Mouse (Mus musculus): Measurements from ENCODE around the gene Llgl1. TPM values are rescaled to one million over a fixed set of nuclear protein-coding genes. Genes with fewer than 3 reads are reported as not detected.

Llgl1 gene
- polyA plus RNA-seq (2012; rRNA removed): 27.3 and 34.5 TPM in 2 replicates

- under 1% methylated on average over 70 of the region's 73 CpGs for WGBS
- DNase-seq (ENCODE audit: low read depth, low spot score): peak; percentile 71
Observed at GRCm38 (mm10) chr11:60699524-60700075, at the start of gene Llgl1. Gene Llgl1 (plus strand): TSS chr11:60699723.

DNA sequence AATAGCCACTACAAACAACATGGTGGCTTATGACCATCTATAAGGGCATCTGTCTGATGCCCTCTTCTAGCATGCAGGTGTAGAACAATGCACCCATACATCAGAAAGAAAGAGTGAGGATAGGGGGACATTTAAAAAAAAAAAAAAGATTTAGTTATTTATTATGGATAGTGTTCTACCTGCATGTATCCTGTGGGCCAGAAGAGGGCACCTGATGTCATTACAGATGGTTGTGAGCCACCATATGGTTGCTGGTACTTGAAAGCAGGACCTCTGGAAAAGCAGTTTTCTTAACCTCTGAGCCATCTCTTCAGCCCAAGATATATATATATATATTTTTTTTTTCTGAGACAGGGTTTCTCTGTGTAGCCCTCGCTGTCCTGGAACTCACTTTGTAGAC, 3.4 kb upstream of the Llgl1 start:
- no peak for DNase-seq (ENCODE audit: low read depth, low spot score)
- 69% methylated on average over 1 of the region's 1 CpGs for WGBS

- WGBS: 43% methylated on average over 2 of the region's 2 CpGs
- no peak for DNase-seq (ENCODE audit: low read depth, low spot score)
Observed at GRCm38 (mm10) chr11:60697561-60697960, 2.0 kb upstream of the Llgl1 start.

DNA sequence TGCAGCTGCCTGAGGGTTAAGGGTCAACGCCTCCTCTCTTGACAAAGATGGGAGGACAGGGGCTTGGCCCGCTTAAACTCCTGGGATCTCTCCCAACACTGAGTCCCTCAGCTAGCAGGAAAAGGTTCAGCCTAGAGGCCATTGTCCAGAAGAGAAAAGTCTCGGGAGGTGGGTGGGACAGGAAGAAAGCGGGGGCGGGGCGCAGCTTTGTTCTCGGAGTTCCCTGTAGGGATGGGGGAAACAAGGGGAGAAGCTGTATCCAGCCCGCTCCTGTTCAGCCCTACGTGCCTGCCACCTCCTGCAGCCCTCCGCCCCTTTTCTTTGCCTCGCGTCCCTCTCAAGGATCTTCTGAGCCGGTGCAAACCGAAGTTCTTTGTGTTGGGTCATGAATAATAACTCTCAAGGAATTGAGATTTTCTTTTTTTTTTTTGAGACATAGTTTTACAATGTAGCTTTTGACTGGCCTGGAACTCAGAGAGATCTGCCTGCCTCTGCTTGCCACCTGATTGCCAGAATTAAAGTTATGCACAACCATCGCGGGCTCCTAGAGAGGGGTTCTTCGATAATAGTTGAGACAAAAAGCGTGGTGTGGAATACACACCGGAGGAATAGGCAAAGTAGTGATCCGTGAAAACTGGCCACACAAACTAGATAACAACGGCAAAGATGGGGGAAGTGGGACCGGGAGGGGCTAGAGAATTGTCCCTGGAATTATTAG, 558 bp upstream of the Llgl1 start:
- 2% methylated on average over 22 of the region's 22 CpGs for WGBS
- DNase-seq (ENCODE audit: low read depth, low spot score): peak; percentile 28

DNA sequence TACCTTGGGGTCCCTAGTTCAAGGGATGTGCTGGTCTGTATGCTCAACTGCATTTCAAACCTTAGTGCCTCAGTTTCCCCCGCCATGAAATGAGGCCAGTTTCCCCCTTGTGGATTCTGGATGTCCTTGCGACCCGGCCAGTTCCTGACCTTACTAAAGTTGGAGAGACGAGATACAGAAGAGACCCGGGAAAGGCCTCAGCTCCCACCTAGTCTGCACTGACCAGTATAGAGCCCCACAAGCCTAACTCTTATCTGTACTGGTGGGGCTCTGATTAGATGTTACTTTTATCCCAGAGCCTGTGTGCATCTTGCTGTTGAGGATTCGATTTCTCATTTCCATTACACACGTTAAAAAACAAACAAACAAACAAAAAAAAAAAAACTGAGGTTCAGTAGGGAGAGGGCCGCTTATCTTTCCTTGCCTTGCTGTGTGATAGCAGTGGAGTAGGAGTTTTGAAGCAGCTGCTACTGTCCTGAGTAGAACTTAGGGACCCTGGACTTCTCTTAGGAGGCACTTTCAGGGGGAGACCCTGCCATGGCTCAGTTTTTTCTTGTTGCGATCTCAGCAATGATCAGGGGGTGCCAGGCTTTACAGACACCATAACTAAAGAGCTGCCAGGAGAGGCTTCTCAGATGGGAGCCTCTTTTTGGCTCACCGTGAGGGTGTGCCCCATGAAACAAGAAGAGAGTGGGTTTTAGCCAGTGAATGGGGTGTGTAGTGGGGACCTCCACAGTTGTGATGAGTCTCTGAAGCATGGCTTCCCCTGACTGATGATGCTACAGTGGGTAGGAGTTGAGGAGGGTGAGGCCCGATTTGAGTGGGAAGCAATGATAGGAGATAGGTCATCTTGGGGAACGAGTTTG, 1.0 kb downstream of the Llgl1 start:
- WGBS: 31% methylated on average over 12 of the region's 12 CpGs
- DNase-seq (ENCODE audit: low read depth, low spot score): no peak

DNA sequence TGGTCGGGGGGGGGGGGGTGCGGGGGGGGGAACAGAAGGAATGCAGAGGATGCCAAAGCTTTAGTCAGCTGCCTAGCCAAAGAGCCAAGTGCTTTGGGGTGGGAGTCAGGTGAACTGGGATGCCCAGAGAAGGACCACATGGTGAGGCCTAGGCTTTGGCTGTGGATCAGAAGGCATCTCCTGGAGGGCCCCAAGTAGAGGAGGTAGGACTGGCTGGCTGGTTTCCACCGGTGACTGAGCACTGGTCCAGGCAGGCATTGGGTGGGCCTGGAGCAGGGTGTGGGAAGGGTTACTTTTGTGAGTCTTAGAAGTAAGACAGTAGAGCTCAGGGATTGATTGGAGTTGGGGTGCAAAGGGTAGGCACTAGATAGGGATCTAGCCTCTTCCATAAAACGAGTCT, 2.1 kb downstream of the Llgl1 start:
- DNase-seq (ENCODE audit: low read depth, low spot score): no peak
- 66% methylated on average over 4 of the region's 4 CpGs for whole genome bisulfite sequencing

DNA sequence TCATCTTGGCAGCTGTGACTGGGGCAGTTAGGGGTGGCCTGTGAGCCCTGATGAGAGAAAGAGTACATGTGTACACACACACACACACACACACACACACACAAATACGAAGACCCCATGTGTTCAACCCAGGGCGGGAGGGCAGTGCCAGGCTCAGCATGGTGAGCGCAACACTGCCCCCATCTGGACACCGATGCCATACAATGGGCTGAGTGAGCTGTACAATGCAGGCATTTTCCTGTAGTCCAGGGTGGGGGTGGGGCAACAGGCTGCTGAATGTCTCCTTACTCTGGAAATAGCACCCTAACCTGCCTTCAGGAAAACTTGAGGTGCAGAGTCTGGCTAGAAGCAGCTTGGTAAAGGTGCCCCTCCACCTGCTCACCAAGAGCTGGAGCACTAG, 3.6 kb downstream of the Llgl1 start:
- DNase-seq (ENCODE audit: low read depth, low spot score): peak; percentile 29
- WGBS: 28% methylated on average over 4 of the region's 4 CpGs

DNA sequence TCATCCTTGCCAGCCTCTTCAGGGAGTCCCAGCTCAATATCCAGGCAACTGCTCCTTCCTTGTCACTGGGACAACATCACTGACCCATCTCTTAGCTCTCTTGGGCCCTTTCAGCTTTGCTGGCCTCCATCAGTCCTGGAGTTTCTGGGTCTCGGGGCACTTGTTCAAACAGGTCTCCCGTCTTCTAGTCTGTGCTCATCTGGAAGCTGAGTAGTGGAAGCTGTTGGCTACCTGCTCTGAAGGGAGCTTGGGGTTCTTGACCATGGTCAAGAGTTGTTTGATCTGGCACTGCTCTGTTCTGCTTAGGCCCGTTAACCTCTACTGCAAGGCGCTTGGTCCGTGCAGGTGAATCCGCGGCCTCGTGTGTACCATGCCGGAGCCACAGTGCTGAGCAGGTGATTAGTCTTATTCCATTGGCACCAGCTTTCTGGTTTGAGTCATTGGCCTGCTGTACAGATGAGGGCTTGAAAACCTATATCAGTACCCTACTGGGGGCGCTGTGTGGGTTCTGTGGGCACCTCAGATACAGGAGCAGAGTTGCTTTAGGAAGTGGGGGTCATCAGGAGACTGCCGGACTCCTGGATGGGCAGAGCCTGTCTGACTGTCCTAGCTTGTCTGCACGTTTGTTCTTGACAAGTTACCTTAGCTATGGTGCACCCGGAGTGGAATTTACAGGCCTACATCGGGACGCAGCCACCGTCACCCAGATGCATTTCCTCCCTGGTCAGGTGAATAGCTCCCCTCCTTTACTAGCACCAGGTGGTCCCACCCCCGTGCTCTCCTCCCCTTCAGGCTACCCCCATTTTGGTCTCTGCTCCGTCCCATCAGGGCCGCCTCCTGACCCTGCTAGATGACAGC, 4.7 kb downstream of the Llgl1 start:
- WGBS: 95% methylated on average over 19 of the region's 19 CpGs
- DNase-seq (ENCODE audit: low read depth, low spot score): no peak

DNA sequence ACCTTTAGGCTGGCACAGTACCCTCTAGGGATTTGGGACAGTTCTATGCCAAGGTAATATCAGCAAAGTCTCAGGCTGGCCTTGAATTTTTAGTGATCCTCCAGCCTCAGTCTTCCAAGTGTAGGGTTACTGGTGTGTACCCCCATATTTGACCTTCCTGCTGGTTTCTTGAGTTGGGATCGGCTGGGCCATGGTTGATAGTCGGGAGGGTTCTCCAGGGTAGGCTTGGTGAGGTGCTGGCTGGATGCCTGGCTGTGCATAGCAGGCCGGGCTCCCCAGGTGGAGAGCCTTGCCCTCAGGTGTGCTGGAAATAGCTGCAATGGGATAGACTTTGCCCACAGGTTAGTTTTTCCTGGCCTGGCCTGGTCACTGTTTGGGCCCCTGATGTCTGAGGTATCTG, 5.7 kb downstream of the Llgl1 start:
- 89% methylated on average over 3 of the region's 3 CpGs for WGBS
- no peak for DNase-seq (ENCODE audit: low read depth, low spot score)

DNA sequence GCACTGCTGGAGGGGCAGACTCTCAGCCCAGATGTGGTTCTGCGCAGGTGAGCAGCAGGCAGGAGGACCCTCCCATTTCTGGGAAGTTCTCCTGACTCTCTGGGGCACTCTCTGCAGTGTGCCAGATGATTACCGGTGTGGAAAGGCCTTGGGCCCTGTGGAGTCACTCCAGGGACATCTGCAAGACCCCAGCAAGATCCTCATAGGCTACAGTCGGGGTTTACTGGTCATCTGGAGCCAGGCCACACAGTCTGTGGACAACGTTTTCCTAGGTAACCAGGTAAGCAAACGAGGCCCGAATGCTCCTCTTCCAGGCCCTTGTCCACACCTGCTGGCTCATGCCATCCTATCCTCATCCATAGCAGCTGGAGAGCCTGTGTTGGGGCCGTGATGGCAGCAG, 6.6 kb downstream of the Llgl1 start:
- WGBS: 94% methylated on average over 7 of the region's 7 CpGs
- DNase-seq (ENCODE audit: low read depth, low spot score): no peak

DNA sequence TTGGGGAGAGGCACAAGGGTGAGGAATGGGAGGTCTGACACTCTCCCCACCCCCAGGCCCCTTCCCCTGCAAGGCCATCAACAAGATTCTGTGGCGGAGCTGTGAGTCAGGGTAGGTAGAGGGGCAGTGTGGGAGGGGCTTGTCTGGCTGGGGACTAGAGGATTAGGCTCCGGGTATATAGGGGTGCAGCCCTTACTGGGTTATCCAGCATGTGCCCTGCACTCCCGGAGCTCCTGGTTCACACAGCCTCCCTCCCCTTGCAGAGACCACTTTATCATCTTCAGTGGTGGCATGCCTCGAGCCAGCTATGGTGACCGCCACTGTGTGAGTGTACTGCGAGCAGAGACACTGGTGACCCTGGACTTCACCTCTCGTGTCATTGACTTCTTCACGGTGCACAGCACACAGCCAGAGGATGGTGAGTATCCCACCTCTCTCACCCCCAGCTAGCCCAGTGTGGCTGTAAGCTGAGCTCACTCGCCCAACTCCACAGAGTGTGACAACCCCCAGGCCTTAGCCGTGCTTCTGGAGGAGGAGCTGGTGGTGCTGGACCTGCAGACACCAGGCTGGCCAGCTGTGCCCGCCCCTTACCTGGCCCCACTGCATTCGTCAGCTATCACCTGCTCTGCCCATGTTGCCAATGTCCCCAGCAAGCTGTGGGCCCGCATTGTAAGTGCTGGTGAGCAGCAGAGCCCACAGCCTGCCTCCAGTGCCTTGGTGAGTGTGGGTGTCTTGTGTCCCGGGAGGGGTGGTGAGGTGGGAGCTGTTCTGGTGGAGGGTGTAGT, 7.4 kb downstream of the Llgl1 start:
- no peak for DNase-seq (ENCODE audit: low read depth, low spot score)
- WGBS: 83% methylated on average over 14 of the region's 14 CpGs

- peak; percentile 86 for DNase-seq (ENCODE audit: low read depth, low spot score)
Observed at GRCm38 (mm10) chr11:60707672-60708071, 8.1 kb downstream of the Llgl1 start.

GRCm38 (mm10) chr11:60708631-60709030, 9.1 kb downstream of the Llgl1 start:
- DNase-seq (ENCODE audit: low read depth, low spot score): no peak
- 91% methylated on average over 10 of the region's 10 CpGs for WGBS

More at GRCm38 (mm10) chr11:60707672-60708071, 8.1 kb downstream of the Llgl1 start:
- WGBS: 3% methylated on average over 3 of the region's 3 CpGs

- 93% methylated on average over 45 of the region's 45 CpGs for WGBS
- no peak for DNase-seq (ENCODE audit: low read depth, low spot score)
Observed at GRCm38 (mm10) chr11:60709481-60710465, 10.2 kb downstream of the Llgl1 start.

DNA sequence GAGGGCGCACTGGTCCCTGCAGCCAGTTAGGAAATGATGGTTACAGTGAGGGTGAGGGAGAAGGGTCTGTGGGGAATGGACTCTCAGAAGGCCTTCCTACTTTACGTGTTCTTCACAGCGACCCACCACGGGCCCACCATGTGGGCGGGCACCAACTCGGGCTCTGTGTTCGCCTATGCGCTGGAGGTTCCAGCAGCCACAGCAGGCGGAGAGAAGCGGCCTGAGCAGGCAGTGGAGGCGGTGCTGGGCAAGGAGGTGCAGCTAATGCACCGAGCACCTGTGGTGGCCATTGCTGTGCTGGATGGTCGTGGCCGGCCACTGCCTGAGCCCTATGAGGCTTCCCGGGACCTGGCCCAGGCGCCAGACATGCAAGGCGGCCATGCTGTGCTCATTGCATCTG, 11.7 kb downstream of the Llgl1 start:
- no peak for DNase-seq (ENCODE audit: low read depth, low spot score)
- WGBS: 92% methylated on average over 17 of the region's 17 CpGs

DNA sequence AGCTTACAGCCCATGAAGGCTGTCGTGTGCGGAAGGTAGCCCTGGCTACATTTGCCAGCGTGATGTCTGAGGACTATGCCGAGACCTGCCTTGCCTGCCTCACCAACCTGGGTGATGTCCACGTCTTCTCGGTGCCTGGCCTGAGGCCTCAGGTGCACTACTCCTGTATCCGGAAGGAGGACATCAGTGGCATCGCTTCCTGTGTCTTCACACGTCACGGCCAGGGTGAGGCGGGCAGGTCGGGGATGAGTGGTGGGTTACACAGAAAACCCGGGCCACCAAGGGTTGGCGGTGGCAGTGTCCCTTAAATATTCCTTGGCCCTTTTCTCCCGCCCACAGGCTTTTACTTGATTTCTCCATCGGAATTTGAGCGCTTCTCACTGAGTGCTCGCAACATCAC, 12.5 kb downstream of the Llgl1 start:
- WGBS: 92% methylated on average over 18 of the region's 18 CpGs
- no peak for DNase-seq (ENCODE audit: low read depth, low spot score)

DNA sequence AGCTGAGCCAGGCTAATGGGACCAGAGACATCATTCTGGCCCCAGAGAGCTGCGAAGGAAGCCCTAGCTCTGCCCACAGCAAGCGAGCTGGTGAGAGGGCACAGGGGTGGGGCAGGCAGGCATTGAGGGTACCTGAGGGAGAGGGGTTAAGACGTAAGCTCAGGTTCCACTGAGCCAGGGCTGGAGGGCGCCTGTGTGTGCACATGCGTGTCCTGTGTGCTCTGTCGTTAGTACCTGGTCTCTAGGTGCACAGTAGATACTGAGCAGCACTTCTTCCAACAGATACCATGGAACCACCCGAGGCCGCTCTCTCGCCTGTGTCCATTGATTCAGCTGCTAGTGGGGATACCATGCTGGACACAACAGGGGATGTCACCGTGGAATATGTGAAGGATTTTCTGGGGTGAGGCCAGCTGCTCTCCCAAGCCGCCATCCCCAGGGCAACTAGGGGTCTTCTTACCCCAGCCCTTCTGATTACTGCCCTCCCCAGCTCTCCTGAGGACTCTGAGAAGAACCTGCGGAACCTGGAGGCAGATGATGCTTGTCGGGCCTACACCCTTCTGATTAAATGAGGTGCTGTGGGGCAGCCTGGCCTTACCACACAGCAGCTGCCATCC, 13.2 kb downstream of the Llgl1 start:
- WGBS: 90% methylated on average over 13 of the region's 13 CpGs
- no peak for DNase-seq (ENCODE audit: low read depth, low spot score)
